Mouse (Mus musculus) kidney, postnatal 36 days (tissue): ENCODE results near the gene Spg20.

ENCODE experiments used
- DNase-seq, 2 experiments: peaks; one replicate each; pipeline ENCODE4 v3.0.0; 2021 to 2022; ENCODE audit warnings: mixed read lengths in 2 of 2

The Spg20 gene

GRCm38 (mm10) chr3:55111935-55112709 is at the start of gene Spg20:
Spg20 (plus strand) TSS chr3:55112108.
- peak; percentile 94 to 99 for DNase-seq

GRCm38 (mm10) chr3:55062653-55063052 is 49.3 kb upstream of the Spg20 start:
- no peak for DNase-seq

GRCm38 (mm10) chr3:55064396-55064795 is 47.5 kb upstream of the Spg20 start:
- DNase-seq = peak; percentile 62 to 88

- DNase-seq = no peak
Measured at GRCm38 (mm10) chr3:55065738-55066665, 45.9 kb upstream of the Spg20 start.

- DNase-seq = no peak
Measured at GRCm38 (mm10) chr3:55066666-55067023, 45.3 kb upstream of the Spg20 start.

GRCm38 (mm10) chr3:55067791-55068434 is 44.0 kb upstream of the Spg20 start:
- DNase-seq = no peak

GRCm38 (mm10) chr3:55074576-55075293 is 37.2 kb upstream of the Spg20 start:
- no peak for DNase-seq

GRCm38 (mm10) chr3:55075294-55075648 is 36.6 kb upstream of the Spg20 start:
- no peak for DNase-seq

GRCm38 (mm10) chr3:55078233-55078632 is 33.7 kb upstream of the Spg20 start:
- no peak for DNase-seq

- no peak for DNase-seq
Measured at GRCm38 (mm10) chr3:55079619-55080018, 32.3 kb upstream of the Spg20 start.

- DNase-seq = peak; percentile 79 to 87
Measured at GRCm38 (mm10) chr3:55080055-55080454, 31.9 kb upstream of the Spg20 start.

GRCm38 (mm10) chr3:55084781-55085180 is 27.1 kb upstream of the Spg20 start:
- DNase-seq = no peak

- no peak for DNase-seq
Measured at GRCm38 (mm10) chr3:55085716-55086115, 26.2 kb upstream of the Spg20 start.

- DNase-seq = no peak
Measured at GRCm38 (mm10) chr3:55086948-55087347, 25.0 kb upstream of the Spg20 start.

GRCm38 (mm10) chr3:55087360-55087759 is 24.5 kb upstream of the Spg20 start:
- peak; percentile 11 to 19 for DNase-seq

- DNase-seq = no peak
Measured at GRCm38 (mm10) chr3:55088359-55088758, 23.5 kb upstream of the Spg20 start.

GRCm38 (mm10) chr3:55088843-55089242 is 23.1 kb upstream of the Spg20 start:
- peak; percentile 39 to 63 for DNase-seq

- peak in 1 of 2 experiments; percentile 20 for DNase-seq
Measured at GRCm38 (mm10) chr3:55089291-55089690, 22.6 kb upstream of the Spg20 start.

- no peak for DNase-seq
Measured at GRCm38 (mm10) chr3:55093161-55093560, 18.7 kb upstream of the Spg20 start.

- DNase-seq = no peak
Measured at GRCm38 (mm10) chr3:55095968-55096654, 15.8 kb upstream of the Spg20 start.

- no peak for DNase-seq
Measured at GRCm38 (mm10) chr3:55096655-55097005, 15.3 kb upstream of the Spg20 start.

- no peak for DNase-seq
Measured at GRCm38 (mm10) chr3:55097186-55097585, 14.7 kb upstream of the Spg20 start.
